In the genomic region with DNA sequence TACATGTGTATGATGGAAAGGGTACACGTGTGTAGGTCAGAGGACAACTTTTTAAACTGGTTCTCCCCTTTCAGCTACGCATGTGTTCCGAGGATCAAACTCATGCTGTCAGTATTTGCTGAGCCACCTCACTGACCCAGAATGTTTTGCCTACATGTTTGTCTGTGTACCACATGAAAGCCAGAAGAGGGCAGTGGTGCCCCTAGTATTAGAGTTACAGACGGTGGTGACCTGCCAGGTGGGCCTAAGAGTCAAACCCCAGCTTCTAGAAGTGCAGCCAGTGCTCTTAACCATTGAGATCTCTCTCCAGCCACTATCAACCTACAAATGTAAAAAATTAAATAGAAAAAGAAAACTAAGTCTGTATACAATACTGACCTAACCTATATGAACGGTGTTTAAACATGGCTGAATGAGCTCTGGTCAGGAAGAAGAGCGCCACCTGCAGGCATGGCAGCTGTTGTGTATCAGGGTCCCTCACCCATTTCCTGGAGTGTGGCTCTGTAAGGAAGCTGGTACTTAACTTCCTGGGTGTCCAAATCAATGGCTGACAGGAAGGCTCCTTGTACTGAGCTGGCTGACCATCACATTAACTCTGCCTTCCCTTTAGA, we compare ENCODE assay signal across 8 mouse cellular contexts. TPM values are rescaled to one million over a fixed set of nuclear protein-coding genes. Genes with fewer than 3 reads are reported as not detected.
DNase-seq lines count a peak whose midpoint lies in the region; ATAC-seq and TF ChIP-seq lines count a peak whose summit lies in the region.

No protein-coding gene starts in this region.

- H3K79me2 ChIP-seq in liver, adult 2 months (ENCODE audit: control insufficient read depth, insufficient read depth, low read length), result no peaks in the 10 kb centered on the region

- H3K4me2 ChIP-seq in liver, embryonic 11.5 days, result no peak overlapping the region

- DNase-seq in cerebellum, adult 2 months, result no peak
- peak; percentile 16 for DNase-seq in liver, adult 2 months (ENCODE audit: extremely low read depth, low read depth, low spot score)
- no peak for DNase-seq in liver, embryonic 11.5 days (ENCODE audit: low spot score)
- peak; percentile 63 for DNase-seq in adrenal gland, postnatal 14 days
- peak; percentile 47 to 48 for DNase-seq in kidney, postnatal 25 days

- 69% methylated on average over 6 of the region's 6 CpGs for WGBS in cerebellum, adult 2 months
- WGBS in liver, adult 2 months, result 85% methylated on average over 6 of the region's 6 CpGs
- 85% methylated on average over 6 of the region's 6 CpGs for WGBS in liver, embryonic 11.5 days
- 82% methylated on average over 6 of the region's 6 CpGs for WGBS in small intestine, adult 2 months

- TF ChIP-seq POLR2A in cerebellum, adult 2 months (IDR thresholded peaks at IDR 0.05; ENCODE audit: borderline replicate concordance, insufficient read depth, low read length), result no peak
- TF ChIP-seq POLR2A in liver, adult 2 months (IDR thresholded peaks at IDR 0.05; ENCODE audit: extremely low read depth, insufficient read depth, low read length), result no peak
- TF ChIP-seq POLR2A in small intestine, adult 2 months (IDR thresholded peaks at IDR 0.05; ENCODE audit: low read depth, low read length), result no peak

- no peak for ATAC-seq in cerebellum, adult (ENCODE audit: insufficient number of reproducible peaks, low FRiP score, low TSS enrichment)
- no peak for ATAC-seq in liver, embryonic 11.5 days (replicated peaks; ENCODE audit: low FRiP score)
- ATAC-seq in inflammation-experienced regulatory T-cells, adult 6 months, result no peak

- no peak overlapping the region for H3K4me3 ChIP-seq in cerebellum, adult 2 months (replicated peaks; ENCODE audit: insufficient read depth, low read depth, low read length)
- H3K4me3 ChIP-seq in liver, adult 2 months (ENCODE audit: insufficient read depth, low read depth, low read length), result no peak overlapping the region
- H3K4me3 ChIP-seq in liver, embryonic 11.5 days (ENCODE audit: low read depth, low read length), result no peak overlapping the region
- H3K4me3 ChIP-seq in small intestine, adult 2 months (ENCODE audit: low read depth, low read length), result no peak overlapping the region

- TF ChIP-seq CTCF in cerebellum, adult 2 months (IDR thresholded peaks at IDR 0.05; ENCODE audit: borderline replicate concordance, insufficient read depth, low read depth, low read length), result peak; percentile 48; the same call in 1 of the 2 replicates
- peak; percentile 62 for TF ChIP-seq CTCF in liver, adult 2 months (IDR thresholded peaks at IDR 0.05; ENCODE audit: low read depth, low read length)
- TF ChIP-seq CTCF in small intestine, adult 2 months (IDR thresholded peaks at IDR 0.05; ENCODE audit: extremely low read depth, insufficient read length, insufficient replicate concordance, low read depth, low read length), result peak; percentile 58; the same call in 1 of the 2 replicates

- H3K4me1 ChIP-seq in cerebellum, adult 2 months (ENCODE audit: control insufficient read depth, insufficient read depth, low read length), result no peaks in the 10 kb centered on the region
- H3K4me1 ChIP-seq in liver, adult 2 months (ENCODE audit: control insufficient read depth, insufficient read depth, low read length), result no peaks in the 10 kb centered on the region
- H3K4me1 ChIP-seq in liver, embryonic 11.5 days (replicated peaks; ENCODE audit: control insufficient read depth, insufficient read depth, low read length), result no peaks in the 10 kb centered on the region
- no peaks in the 10 kb centered on the region for H3K4me1 ChIP-seq in small intestine, adult 2 months (ENCODE audit: control insufficient read depth, insufficient read depth, insufficient read length, low read length)

- no peak overlapping the region for H3K9ac ChIP-seq in liver, adult 2 months (ENCODE audit: low read depth, low read length)
- no peak overlapping the region for H3K9ac ChIP-seq in liver, embryonic 11.5 days (ENCODE audit: low read depth, low read length)

- H3K27ac ChIP-seq in cerebellum, adult 2 months (ENCODE audit: insufficient read depth, low read length), result no peak overlapping the region
- no peak overlapping the region for H3K27ac ChIP-seq in liver, adult 2 months (replicated peaks; ENCODE audit: insufficient read depth, low read depth, low read length)
- no peak overlapping the region for H3K27ac ChIP-seq in liver, embryonic 11.5 days (ENCODE audit: low read depth, low read length)
- H3K27ac ChIP-seq in small intestine, adult 2 months (ENCODE audit: insufficient read depth, low read depth, low read length), result no peak overlapping the region

- no peaks in the 10 kb centered on the region for H3K27me3 ChIP-seq in cerebellum, adult 2 months (ENCODE audit: control insufficient read depth, insufficient read depth, low read length)
- no peaks in the 10 kb centered on the region for H3K27me3 ChIP-seq in liver, adult 2 months (ENCODE audit: control insufficient read depth, insufficient read depth, low read length)
- H3K27me3 ChIP-seq in liver, embryonic 11.5 days (replicated peaks; ENCODE audit: control insufficient read depth, insufficient read depth, low read length), result no peaks in the 10 kb centered on the region
- H3K27me3 ChIP-seq in small intestine, adult 2 months (ENCODE audit: control insufficient read depth, insufficient read depth, low read length), result no peaks in the 10 kb centered on the region

- peaks cover 25% of the 10 kb centered on the region; the same call in 1 of the 2 replicates for H3K36me3 ChIP-seq in liver, adult 2 months (ENCODE audit: control insufficient read depth, insufficient read depth, low read length)
- peaks cover 37% of the 10 kb centered on the region for H3K36me3 ChIP-seq in liver, embryonic 11.5 days (ENCODE audit: control insufficient read depth, insufficient read depth, low read length)
- H3K36me3 ChIP-seq in small intestine, adult 2 months (ENCODE audit: control insufficient read depth, insufficient read depth, low read length), result peaks cover 38% of the 10 kb centered on the region

- H3K9me3 ChIP-seq in liver, embryonic 11.5 days (ENCODE audit: control insufficient read depth, low read length), result no peaks in the 10 kb centered on the region

RNA-seq across cellular contexts. Expression of a gene that starts 51.7 kb away (rescaled TPM):
- 35.7 and 39.7 TPM in 2 replicates for polyA plus RNA-seq in cerebellum, adult 2 months (2012; rRNA removed)
- 5.4 and 9.0 TPM in 2 replicates for total RNA-seq in liver, adult 2 months (2014; rRNA removed)
- polyA plus RNA-seq in liver, adult 2 months (2012; rRNA removed), result 2.4 and 2.5 TPM in 2 replicates
- polyA plus RNA-seq in liver, embryonic 11.5 days (2014; fragmentation: Nextera tagmentation; extraction: Ambion mirVana), result 14.2 and 14.5 TPM in 2 replicates
- 25.9 and 32.1 TPM in 2 replicates for total RNA-seq in adrenal gland, postnatal 14 days (2021)
- 4.4 and 4.6 TPM in 2 replicates for polyA plus RNA-seq in small intestine, adult 2 months (2012; rRNA removed)
- 10 to 100 TPM in 1 of 3 experiments, 1 to 10 TPM in 2; 7.0 to 13.6 (median 8.6) TPM for polyA plus RNA-seq in inflammation-experienced regulatory T-cells, adult 6 months (2017; shearing (Covaris generic))

Comparison
In these comparisons a context has a peak if more than half of its experiments do, and no peak if none do; other contexts are left out.
1. DNase-seq: peak in liver, adult 2 months (single experiment), adrenal gland, postnatal 14 days (single experiment) and kidney, postnatal 25 days (2 of 2); none in cerebellum, adult 2 months (0 of 2) and liver, embryonic 11.5 days (single experiment).
2. Peak in every context shown above with its lines, with median percentiles within 50 percentile points of each other: CTCF ChIP-seq.